Mouse (Mus musculus) midbrain, embryonic 12.5 days (tissue): ENCODE data around the gene Tiam1. TPM values are rescaled to one million over a fixed set of nuclear protein-coding genes. Genes with fewer than 3 reads are reported as not detected.

Experiments
- ATAC-seq: fragments of 200-750 bp; cut with Nextera tagmentation; 2 replicates; pipeline ENCODE4 v1.8.0; 2017; ENCODE audit warnings: low read depth, moderate TSS enrichment, moderate library complexity; ENCODE audit not compliant: low FRiP score
- H3K27ac ChIP-seq: fragments of 300-500 bp; sonication (generic); replicated peaks from 2 replicates; pipeline ENCODE4 v1.5.1; 2016; ENCODE audit warnings: mild to moderate bottlenecking
- H3K27me3 ChIP-seq: fragments of 300-500 bp; sonication (generic); 2 replicates; pipeline ENCODE4 v1.6.1; 2016; ENCODE audit warnings: mild to moderate bottlenecking
- H3K36me3 ChIP-seq: fragments of 300-500 bp; sonication (generic); 2 replicates; pipeline ENCODE4 v1.6.1; 2016
- H3K4me1 ChIP-seq: fragments of 300-500 bp; sonication (generic); 2 replicates; pipeline ENCODE4 v1.6.1; 2016
- H3K4me2 ChIP-seq: fragments of 300-500 bp; sonication (generic); replicated peaks from 2 replicates; pipeline ENCODE4 v1.6.1; 2016; ENCODE audit warnings: mild to moderate bottlenecking, moderate library complexity
- H3K4me3 ChIP-seq: fragments of 300-500 bp; sonication (generic); 2 replicates; pipeline ENCODE4 v1.5.1; 2016; ENCODE audit warnings: mild to moderate bottlenecking
- H3K9ac ChIP-seq: fragments of 300-500 bp; sonication (generic); replicated peaks from 2 replicates; pipeline ENCODE4 v1.6.1; 2016; ENCODE audit warnings: mild to moderate bottlenecking, moderate library complexity
- H3K9me3 ChIP-seq: fragments of 300-500 bp; sonication (generic); 2 replicates; pipeline ENCODE4 v1.6.1; 2016; ENCODE audit warnings: mild to moderate bottlenecking
- WGBS: fragments of 180-500 bp; shearing (Covaris S2); methylation state at CpG from one replicate; pipeline ENCODE4 v1.1.7; 2016; 5-methylcytosine and 5-hydroxymethylcytosine counted together
- polyA plus RNA-seq: library from polyadenylated mRNA; unstranded; fragments of >200 nt; fragmentation: Nextera tagmentation; extraction: Ambion mirVana; gene quantifications from 2 replicates; pipeline ENCODE4 v1.2.1, GENCODE M21; 2016

Gene Tiam1
- polyA plus RNA-seq, 1 experiment from 2014 or later, result 23.8 TPM

DNA sequence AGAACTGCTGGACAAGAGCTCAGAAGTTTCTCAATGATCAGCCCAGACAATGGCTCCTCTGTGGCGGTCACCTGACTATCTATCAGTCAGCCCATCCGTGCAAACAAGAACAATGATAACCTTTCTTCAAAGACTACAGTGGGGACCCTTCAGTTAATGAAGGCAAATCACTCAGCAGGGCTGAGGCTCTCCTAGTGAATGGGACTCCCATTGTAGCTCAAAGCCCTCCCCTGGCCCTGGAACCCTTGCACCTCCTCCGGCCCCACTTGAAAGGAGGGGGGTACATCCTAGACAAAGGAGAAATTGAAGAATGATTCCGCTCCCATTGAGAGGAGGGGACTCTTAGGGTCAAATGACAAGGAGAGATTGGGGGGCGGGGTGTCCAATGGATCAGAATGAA lies 280.3 kb downstream of the Tiam1 start:
- no peak overlapping the region; the same call in 1 of the 2 replicates for H3K4me2 ChIP-seq
- ATAC-seq, result peak; percentile 66
- H3K4me3 ChIP-seq, result no peak overlapping the region
- H3K4me1 ChIP-seq, result peaks cover 21% of the 10 kb centered on the region
- no peak overlapping the region for H3K9ac ChIP-seq
- H3K27me3 ChIP-seq, result no peaks in the 10 kb centered on the region
- H3K27ac ChIP-seq, result no peak overlapping the region
- H3K9me3 ChIP-seq, result no peaks in the 10 kb centered on the region
- peaks cover 10% of the 10 kb centered on the region for H3K36me3 ChIP-seq
- 20% methylated on average over 5 of the region's 5 CpGs for WGBS

DNA sequence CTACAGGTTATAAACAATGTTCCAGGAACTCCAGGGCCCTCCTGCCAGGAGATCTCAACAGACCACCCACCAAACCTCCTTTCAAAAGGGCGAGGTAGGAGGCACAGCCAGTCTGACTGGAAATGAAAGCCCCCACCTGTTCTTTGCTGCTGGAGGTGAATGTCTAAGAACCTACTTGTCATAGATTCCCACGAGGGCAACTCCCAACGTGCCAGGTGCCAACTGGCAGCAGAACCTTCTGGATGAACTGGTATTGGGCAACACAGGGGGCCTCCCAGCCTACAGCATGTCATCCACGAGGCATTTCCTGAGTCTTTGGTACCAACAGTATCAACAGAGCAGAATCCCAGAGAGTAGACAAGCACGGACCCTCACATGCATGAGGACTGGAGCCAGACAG lies 282.0 kb downstream of the Tiam1 start:
- Histone ChIP-seq H3K4me3 (no peak overlapping the region), H3K4me1 (peaks cover 21% of the 10 kb centered on the region), H3K9ac (no peak overlapping the region), H3K27ac (no peak overlapping the region), H3K27me3 (no peaks in the 10 kb centered on the region), H3K9me3 (no peaks in the 10 kb centered on the region), H3K4me2 (no peak overlapping the region), H3K36me3 (no peaks in the 10 kb centered on the region; the same call in none of the 2 replicates)
- 63% methylated on average over 5 of the region's 5 CpGs for whole genome bisulfite sequencing
- ATAC-seq, result no peak

DNA sequence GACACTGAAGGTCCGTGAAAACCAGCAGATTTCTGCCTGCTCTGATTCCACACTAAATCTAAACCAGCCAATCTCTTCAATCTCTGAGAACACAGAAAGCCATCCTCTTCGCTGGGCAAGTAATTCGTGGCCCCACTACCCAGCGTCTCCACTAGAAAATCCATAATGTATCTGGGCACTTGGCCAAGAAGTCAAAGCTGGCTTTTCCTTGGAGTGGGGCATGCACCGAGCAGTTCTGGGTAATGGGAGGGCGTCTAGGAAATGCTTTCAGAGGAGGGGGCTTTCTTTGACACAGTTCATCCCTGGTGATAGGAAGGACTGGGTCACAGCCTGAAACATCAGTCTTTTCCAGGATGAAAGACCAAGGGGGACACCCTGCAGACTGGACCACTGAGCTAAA lies 282.9 kb downstream of the Tiam1 start:
- 80% methylated on average over 6 of the region's 6 CpGs for WGBS
- no peak for ATAC-seq
- H3K27me3 ChIP-seq, result no peaks in the 10 kb centered on the region
- H3K4me1 ChIP-seq, result peaks cover 21% of the 10 kb centered on the region
- no peaks in the 10 kb centered on the region; the same call in 1 of the 2 replicates for H3K36me3 ChIP-seq
- H3K27ac ChIP-seq, result no peak overlapping the region
- no peak overlapping the region for H3K4me2 ChIP-seq
- H3K9me3 ChIP-seq, result no peaks in the 10 kb centered on the region
- H3K4me3 ChIP-seq, result no peak overlapping the region
- no peak overlapping the region for H3K9ac ChIP-seq

DNA sequence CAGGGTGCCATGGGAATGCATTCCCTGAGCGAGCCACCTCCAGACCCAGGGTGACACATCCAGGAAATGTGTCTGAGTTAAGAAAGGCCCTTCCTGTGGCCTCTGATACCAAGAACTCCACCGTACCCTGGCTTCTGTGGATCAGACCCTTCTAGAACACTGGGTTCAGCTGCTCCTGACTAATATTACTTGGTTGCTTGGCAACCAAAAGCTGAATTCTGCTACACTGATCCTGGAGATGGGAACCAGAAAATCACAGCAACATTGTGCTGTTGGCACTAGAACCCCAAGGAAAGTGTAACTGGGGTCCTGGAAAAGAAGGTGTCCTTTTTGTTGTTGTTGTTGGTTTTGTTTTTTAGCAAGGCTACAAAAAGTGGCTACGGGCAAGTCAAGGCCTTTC lies 285.9 kb downstream of the Tiam1 start:
- Histone ChIP-seq H3K4me1 (peaks cover 9% of the 10 kb centered on the region), H3K27me3 (no peaks in the 10 kb centered on the region), H3K36me3 (no peaks in the 10 kb centered on the region; the same call in 1 of the 2 replicates), H3K9me3 (no peaks in the 10 kb centered on the region), H3K4me2 (no peak overlapping the region), H3K9ac (no peak overlapping the region), H3K27ac (no peak overlapping the region), H3K4me3 (no peak overlapping the region)
- WGBS, result 73% methylated on average over 3 of the region's 3 CpGs
- no peak for ATAC-seq

DNA sequence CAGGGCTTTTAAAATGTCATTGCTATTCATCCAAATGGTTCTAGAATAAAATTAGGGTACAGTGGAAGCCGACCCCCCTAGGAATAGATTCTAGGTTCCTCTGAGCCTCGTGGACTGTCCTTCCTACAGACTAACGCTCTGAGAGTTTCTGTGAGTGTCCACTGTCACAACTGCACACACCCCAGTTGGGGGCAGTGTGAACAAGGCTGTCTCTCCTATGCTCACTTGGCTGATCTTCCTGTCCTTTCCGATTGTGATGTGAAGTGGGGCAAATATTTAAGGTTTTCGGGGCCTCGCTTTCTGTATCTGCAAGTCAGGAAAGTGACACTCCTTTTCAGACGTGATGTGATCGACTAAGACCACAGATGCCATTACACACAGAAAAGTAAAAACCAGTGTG lies 288.8 kb downstream of the Tiam1 start:
- H3K4me2 ChIP-seq, result no peak overlapping the region
- no peak overlapping the region for H3K27ac ChIP-seq
- no peak overlapping the region for H3K9ac ChIP-seq
- H3K27me3 ChIP-seq, result no peaks in the 10 kb centered on the region
- H3K36me3 ChIP-seq, result no peaks in the 10 kb centered on the region; the same call in 1 of the 2 replicates
- no peak for ATAC-seq
- no peak overlapping the region for H3K4me3 ChIP-seq
- WGBS, result 88% methylated on average over 8 of the region's 8 CpGs
- no peaks in the 10 kb centered on the region for H3K4me1 ChIP-seq
- no peaks in the 10 kb centered on the region for H3K9me3 ChIP-seq

- WGBS, result 65% methylated on average over 9 of the region's 9 CpGs
- no peak overlapping the region for H3K4me2 ChIP-seq
- ATAC-seq, result no peak
- H3K9ac ChIP-seq, result no peak overlapping the region
- no peaks in the 10 kb centered on the region; the same call in 1 of the 2 replicates for H3K4me1 ChIP-seq
- no peak overlapping the region for H3K27ac ChIP-seq
- H3K27me3 ChIP-seq, result no peaks in the 10 kb centered on the region
- H3K4me3 ChIP-seq, result no peak overlapping the region
- 0 out of 2 replicates have a peak, but pooled peaks cover 4% of the 10 kb centered on the region for H3K9me3 ChIP-seq
- peaks cover 15% of the 10 kb centered on the region for H3K36me3 ChIP-seq
Measured at GRCm38 (mm10) chr16:89851333-89851732, 292.2 kb downstream of the Tiam1 start.

DNA sequence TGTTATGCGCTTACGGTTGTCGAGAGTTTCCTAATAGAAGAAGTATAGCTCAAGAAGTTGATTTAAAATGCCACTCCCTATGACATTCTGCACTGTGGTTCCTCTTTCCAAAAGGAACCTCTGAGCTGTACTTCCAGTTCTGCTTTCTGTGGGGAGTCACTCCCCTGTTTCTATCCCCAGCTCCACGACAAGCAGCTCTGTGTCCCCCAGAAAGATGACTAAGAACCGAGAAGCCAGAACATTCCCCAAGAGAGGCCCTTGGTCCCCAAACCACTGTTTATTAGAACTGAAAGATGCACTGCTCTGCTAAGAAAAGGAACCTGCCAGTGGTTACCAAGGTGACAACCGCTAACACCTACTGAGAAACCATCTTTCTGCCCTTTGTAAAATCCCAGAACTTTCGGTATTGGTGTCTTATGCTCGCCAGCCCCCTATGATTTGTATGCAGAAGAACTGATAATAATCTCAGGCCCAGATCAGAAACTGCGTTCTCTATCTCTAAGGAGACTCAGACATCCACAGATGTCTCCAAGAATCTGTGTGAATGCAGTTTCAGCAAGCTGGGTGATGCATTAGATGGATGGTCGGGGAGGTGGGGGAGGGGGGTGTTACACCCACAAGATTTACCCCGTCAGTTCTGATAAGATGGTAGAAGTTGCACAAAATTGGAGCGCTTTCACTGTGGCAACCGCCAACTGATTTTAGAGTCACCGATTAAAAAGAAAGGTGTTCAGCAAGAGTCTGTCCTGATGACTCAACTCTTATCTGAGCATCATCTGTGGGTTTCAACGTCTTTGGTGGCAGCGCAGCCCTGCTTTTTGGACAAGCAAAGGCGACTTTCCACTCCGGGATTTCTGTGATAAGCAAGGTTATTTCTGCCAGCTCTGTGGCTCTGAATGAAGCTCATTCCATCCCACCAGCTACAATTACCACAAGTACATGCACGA lies 294.6 kb downstream of the Tiam1 start:
- Histone ChIP-seq H3K4me2 (no peak overlapping the region), H3K4me3 (no peak overlapping the region), H3K36me3 (peaks cover 15% of the 10 kb centered on the region), H3K9ac (no peak overlapping the region), H3K9me3 (0 out of 2 replicates have a peak, but pooled peaks cover 4% of the 10 kb centered on the region), H3K4me1 (no peaks in the 10 kb centered on the region; the same call in 1 of the 2 replicates), H3K27me3 (no peaks in the 10 kb centered on the region), H3K27ac (no peak overlapping the region)
- ATAC-seq, result no peak
- WGBS, result 94% methylated on average over 19 of the region's 19 CpGs

DNA sequence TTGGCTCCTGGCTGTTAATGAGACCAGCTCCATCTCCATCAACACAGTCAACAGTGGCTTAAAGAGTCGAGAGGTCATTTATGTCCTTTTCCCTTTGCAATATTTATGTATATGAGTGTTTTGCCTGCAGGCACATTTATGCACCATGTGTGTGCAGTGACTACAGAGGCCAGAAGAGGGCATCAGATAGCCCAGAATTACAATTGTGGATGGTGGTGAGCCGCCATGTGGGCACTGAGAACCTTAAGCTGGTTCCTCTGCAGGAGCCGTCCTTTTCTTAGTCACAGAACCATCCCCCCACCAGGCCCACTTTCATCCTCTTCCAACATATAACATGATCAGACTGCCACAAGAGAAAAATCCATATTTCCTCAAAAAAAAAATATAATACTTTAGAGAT lies 295.4 kb downstream of the Tiam1 start:
- Histone ChIP-seq H3K4me3 (no peak overlapping the region), H3K27me3 (no peaks in the 10 kb centered on the region), H3K4me1 (no peaks in the 10 kb centered on the region; the same call in 1 of the 2 replicates), H3K4me2 (no peak overlapping the region), H3K9me3 (0 out of 2 replicates have a peak, but pooled peaks cover 4% of the 10 kb centered on the region), H3K9ac (no peak overlapping the region), H3K36me3 (peaks cover 15% of the 10 kb centered on the region), H3K27ac (no peak overlapping the region)
- WGBS, result 90% methylated on average over 3 of the region's 3 CpGs
- no peak for ATAC-seq

- no peak for ATAC-seq
- 67% methylated on average over 8 of the region's 8 CpGs for WGBS
- Histone ChIP-seq H3K9ac (no peak overlapping the region), H3K4me3 (no peak overlapping the region), H3K27me3 (no peaks in the 10 kb centered on the region), H3K36me3 (peaks cover 15% of the 10 kb centered on the region), H3K4me2 (no peak overlapping the region), H3K27ac (no peak overlapping the region), H3K9me3 (0 out of 2 replicates have a peak, but pooled peaks cover 4% of the 10 kb centered on the region), H3K4me1 (no peaks in the 10 kb centered on the region; the same call in 1 of the 2 replicates)
Measured at GRCm38 (mm10) chr16:89845461-89845860, 298.1 kb downstream of the Tiam1 start.

DNA sequence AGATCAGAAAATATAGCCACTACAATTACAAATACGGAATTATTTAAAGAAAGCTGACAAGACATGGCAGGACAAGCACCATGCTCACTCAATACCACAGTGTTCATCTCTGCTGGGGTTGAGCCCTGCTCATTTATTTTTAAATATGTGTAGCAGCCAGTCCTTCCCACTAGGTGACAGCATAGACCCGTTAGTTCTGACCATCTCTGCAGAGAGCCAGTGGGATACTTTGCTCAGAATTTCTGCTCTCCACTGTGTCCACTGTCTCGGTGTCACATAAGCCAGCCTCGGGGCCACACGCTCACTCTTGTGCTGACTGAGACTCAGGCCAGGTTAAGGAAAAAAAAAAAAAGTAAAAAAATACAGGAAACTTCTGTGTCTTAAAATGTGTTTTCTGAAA lies 299.0 kb downstream of the Tiam1 start:
- Histone ChIP-seq H3K4me1 (no peaks in the 10 kb centered on the region; the same call in 1 of the 2 replicates), H3K27me3 (no peaks in the 10 kb centered on the region), H3K36me3 (peaks cover 15% of the 10 kb centered on the region), H3K27ac (no peak overlapping the region), H3K4me3 (no peak overlapping the region), H3K9me3 (0 out of 2 replicates have a peak, but pooled peaks cover 4% of the 10 kb centered on the region), H3K4me2 (no peak overlapping the region), H3K9ac (no peak overlapping the region)
- ATAC-seq, result peak; percentile 76
- 44% methylated on average over 5 of the region's 5 CpGs for WGBS

DNA sequence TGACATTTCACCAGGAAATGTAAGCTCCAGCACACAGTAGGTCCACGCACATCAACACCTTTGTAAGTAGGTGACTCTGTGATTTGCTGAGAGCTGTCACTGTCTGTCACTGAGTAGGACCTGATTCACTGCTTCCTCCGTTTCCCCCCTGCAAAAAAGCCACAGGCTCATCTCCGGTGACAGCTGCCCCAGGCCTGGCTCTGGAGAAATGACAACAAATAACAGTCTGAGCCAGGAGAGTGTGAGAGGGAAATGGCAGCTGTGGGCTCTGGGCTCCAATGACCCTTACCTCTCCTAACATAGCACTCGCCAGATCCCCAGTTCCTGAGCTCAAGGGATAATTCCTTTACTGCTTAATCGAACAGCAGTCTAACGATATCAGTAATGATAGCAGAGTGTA lies 301.7 kb downstream of the Tiam1 start:
- no peaks in the 10 kb centered on the region for H3K36me3 ChIP-seq
- no peaks in the 10 kb centered on the region for H3K9me3 ChIP-seq
- WGBS, result 70% methylated on average over 6 of the region's 6 CpGs
- H3K4me1 ChIP-seq, result no peaks in the 10 kb centered on the region; the same call in 1 of the 2 replicates
- H3K27me3 ChIP-seq, result no peaks in the 10 kb centered on the region
- no peak overlapping the region for H3K4me2 ChIP-seq
- ATAC-seq, result no peak
- no peak overlapping the region for H3K27ac ChIP-seq
- no peak overlapping the region for H3K4me3 ChIP-seq
- H3K9ac ChIP-seq, result no peak overlapping the region

GRCm38 (mm10) chr16:89840361-89840760 lies 303.2 kb downstream of the Tiam1 start:
- H3K4me2 ChIP-seq, result no peak overlapping the region
- no peaks in the 10 kb centered on the region for H3K9me3 ChIP-seq
- no peaks in the 10 kb centered on the region for H3K36me3 ChIP-seq
- H3K27ac ChIP-seq, result no peak overlapping the region
- H3K9ac ChIP-seq, result no peak overlapping the region
- no peak for ATAC-seq
- H3K4me1 ChIP-seq, result no peaks in the 10 kb centered on the region; the same call in 1 of the 2 replicates
- no peak overlapping the region for H3K4me3 ChIP-seq
- 93% methylated on average over 6 of the region's 6 CpGs for WGBS
- no peaks in the 10 kb centered on the region for H3K27me3 ChIP-seq
